Mouse (Mus musculus): ENCODE measurements around the gene Lypd1.

The Lypd1 gene

GRCm38 (mm10) chr1:125912601-125913600 lies at the start of gene Lypd1:
TSS of gene Lypd1 (minus strand) at chr1:125913101.
- in situ Hi-C loops (cut with MboI, MseI) = no loop called here

GRCm38 (mm10) chr1:125951026-125951425 lies 38.1 kb upstream of the Lypd1 start:
- in situ Hi-C loops (cut with MboI, MseI) = no loop called here

GRCm38 (mm10) chr1:125949076-125949475 lies 36.2 kb upstream of the Lypd1 start:
- in situ Hi-C loops (cut with MboI, MseI) = no loop called here

GRCm38 (mm10) chr1:125945136-125945535 lies 32.2 kb upstream of the Lypd1 start:
- in situ Hi-C loops (cut with MboI, MseI) = no loop called here

DNA sequence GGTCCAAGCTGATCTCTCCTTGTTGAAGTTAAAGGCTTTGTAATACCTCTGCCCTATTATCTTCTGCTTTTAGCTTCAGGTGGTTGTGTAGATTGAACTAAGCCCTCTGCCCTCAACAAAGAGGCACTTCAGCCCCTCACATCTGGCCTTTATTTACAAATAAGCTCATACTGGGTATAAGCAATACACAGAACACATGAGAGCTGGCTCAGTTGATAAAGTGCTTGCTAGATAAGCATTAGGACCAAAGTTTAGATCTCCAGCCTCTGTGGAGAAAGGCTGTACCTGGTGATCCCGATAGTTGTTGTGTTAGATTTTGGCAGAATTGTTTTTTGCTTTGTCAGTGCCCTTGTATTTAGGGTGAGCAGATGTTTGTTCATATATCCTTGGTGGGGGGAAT lies 30.4 kb upstream of the Lypd1 start:
- in situ Hi-C loops (cut with MboI, MseI) = no loop called here

DNA sequence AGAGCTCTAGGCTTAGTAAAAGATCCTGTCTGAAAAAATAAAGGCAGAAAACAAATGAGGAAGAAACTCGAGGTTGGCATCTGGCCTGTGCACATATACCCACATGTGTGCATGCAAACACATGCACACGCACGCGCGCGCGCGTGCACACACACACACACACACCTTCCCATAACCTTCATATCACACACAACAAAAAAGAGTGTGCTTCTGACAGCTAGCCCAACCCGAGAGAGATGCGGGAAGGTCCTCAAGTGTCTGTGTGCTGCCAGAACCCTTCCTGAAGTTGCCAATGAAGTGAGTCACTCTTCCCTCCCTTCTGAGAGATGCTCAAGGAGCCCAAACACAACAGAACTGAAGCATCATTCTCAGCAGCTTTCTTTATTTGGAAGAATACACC lies 12.6 kb upstream of the Lypd1 start:
- in situ Hi-C loops (cut with MboI, MseI) = no loop called here

- in situ Hi-C loops (cut with MboI, MseI) = no loop called here
Measured at GRCm38 (mm10) chr1:125923062-125923461, 10.2 kb upstream of the Lypd1 start.

- in situ Hi-C loops (cut with MboI, MseI) = no loop called here
Measured at GRCm38 (mm10) chr1:125920696-125921095, 7.8 kb upstream of the Lypd1 start.

DNA sequence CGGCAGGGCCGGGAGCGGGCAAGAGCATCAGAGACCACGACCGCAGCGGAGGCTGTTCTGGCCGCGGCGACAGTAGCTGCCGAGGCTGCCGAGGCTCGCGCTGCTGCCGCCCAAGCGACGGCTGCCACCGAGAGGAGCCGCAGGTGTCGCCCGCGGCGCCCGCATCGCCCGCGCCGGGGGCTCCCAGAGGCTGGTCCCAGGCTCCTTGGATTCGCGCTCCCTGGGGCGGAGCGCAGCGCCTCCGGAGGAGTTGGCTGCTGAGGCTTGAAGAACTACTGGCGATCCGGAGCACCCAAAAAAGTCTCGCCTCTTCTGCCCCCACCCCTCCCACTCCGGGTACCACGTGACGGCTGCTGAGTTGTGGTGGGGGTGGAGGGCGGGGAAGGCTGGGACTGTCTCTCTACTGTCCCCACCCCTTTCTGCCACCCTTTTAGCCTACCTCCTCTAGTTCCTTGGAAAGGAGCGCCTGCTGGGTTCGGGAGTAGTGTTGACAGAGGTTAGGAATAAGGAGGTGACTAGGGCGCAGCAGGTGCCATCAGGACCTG lies 928 bp downstream of the Lypd1 start:
- in situ Hi-C loops (cut with MboI, MseI) = no loop called here

GRCm38 (mm10) chr1:125911337-125911900 lies 1.5 kb downstream of the Lypd1 start:
- in situ Hi-C loops (cut with MboI, MseI) = no loop called here

DNA sequence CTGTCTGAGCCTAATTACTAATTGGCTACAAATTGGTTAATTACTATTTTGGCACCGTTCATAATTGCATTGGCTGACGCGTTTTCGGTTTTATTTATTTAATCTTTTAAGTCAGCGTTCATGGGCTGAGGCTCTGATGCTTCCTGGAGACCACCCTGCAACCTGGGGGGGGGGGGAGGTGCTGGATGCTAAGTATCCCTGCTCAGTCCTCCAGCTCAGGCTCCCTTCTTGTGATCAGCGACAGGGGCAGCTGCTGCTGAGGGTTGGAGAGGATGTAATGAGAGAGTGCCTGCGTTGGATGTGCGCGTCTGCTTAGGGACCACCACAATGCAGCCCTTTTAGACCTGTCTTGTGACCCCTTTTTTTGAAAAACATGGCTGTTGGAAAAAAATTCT lies 2.0 kb downstream of the Lypd1 start:
- in situ Hi-C loops (cut with MboI, MseI) = no loop called here

DNA sequence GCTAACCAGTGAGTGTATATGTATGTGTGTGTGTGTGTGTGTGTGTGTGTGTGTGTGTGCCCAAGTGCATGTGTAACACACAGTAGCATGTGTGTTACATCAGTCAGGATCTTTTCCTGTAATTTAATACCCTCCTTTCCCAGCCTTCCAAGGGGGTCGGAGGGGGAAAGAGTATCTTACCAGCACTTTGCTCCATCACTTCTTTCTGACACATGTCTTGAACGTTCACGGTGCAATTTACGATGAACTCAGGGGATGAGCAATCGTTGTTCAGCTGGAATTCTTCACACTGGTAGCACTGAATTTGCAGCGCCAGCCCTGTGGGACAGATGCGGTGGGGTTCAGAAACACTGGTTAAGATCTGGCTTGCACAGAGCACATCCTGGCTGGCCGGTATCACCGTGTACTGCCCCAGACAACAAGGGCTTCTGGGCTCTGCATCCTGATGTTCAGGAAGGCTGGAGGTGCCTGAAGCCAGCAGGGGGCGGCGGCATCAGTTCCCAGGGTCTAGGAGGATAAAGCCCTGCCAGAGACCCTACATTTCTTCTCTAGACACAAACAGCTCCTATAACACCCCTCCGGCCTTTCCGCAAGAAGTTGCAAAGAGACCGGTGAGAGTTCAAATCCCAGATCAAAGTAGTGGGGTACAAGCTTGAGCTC lies 2.6 kb downstream of the Lypd1 start:
- in situ Hi-C loops (cut with MboI, MseI) = no loop called here

GRCm38 (mm10) chr1:125893158-125893557 lies 19.7 kb downstream of the Lypd1 start:
- in situ Hi-C loops (cut with MboI, MseI) = no loop called here

DNA sequence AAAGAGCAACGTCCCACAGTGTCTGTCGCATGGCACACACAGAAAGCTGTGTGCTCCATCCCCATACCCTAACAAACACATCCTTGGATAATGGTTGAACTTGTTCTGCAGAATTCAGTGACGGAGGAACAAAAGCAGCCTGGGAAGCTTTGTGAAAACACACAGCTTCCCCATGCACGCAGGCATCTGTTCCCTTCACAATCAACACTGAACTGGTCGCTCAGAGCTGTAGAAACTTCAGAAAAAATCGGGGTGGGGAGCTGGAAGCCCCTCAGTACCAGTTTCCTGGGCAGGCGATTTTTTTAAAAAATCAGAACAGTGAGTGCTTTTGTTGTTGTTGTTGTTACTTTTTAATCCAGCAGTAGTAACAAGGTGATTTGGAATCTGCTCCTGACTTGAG lies 42.8 kb downstream of the Lypd1 start:
- in situ Hi-C loops (cut with MboI, MseI) = no loop called here

GRCm38 (mm10) chr1:125858631-125859030 lies 54.3 kb downstream of the Lypd1 start:
- in situ Hi-C loops (cut with MboI, MseI) = no loop called here

DNA sequence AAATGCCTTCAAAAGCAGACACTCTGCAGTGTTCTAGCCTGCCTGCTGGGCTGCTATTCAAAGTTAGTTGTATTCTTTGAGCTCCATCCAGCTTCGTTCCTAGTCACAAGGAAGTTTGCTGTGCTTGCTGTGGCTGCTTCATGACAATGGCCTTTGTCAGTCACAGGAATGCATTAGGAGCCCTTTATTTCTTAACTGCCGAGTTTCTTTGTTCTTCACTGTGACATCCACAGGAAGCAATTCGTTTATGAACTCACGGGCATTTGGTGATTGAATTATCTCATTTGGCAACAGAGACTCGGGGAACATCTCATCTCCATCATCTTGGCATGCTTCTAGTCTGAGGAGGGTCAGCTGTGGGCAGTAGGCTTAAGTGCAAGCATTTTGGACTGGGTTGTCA lies 58.3 kb downstream of the Lypd1 start:
- in situ Hi-C loops (cut with MboI, MseI) = no loop called here

- in situ Hi-C loops (cut with MboI, MseI) = no loop called here
Measured at GRCm38 (mm10) chr1:125839746-125840392, 73.0 kb downstream of the Lypd1 start.

- in situ Hi-C loops (cut with MboI, MseI) = no loop called here
Measured at GRCm38 (mm10) chr1:125837507-125837906, 75.4 kb downstream of the Lypd1 start.

- in situ Hi-C loops (cut with MboI, MseI) = no loop called here
Measured at GRCm38 (mm10) chr1:125823611-125824010, 89.3 kb downstream of the Lypd1 start.

DNA sequence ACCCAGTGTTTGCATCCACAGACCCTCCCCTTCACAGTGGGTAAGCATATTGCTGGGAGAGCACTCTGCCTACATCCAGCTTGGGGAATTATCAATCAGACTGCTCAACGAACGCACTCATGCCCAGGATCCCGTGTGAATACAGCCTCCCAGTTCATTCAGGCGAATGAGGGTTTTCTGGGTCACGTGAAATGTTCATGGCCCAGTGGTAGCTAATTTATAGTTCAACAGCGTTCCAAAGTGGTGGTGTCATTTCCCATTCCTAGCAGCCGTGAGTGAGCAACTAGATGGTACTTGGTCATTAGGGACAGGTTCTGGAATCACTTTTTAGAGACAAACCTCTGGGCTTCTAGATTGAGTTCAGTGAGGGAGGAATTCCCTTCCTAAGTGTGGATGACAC lies 91.8 kb downstream of the Lypd1 start:
- in situ Hi-C loops (cut with MboI, MseI) = no loop called here
